Mouse (Mus musculus) myocyte (in vitro differentiated cells): ENCODE data around the gene Wdpcp. TPM values are rescaled to one million over a fixed set of nuclear protein-coding genes. Genes with fewer than 3 reads are reported as not detected.

ENCODE experiments used
- H3K27me3 ChIP-seq: one replicate; pipeline ENCODE4 v1.6.1; 2011; ENCODE audit not compliant: control insufficient read depth, insufficient read depth, insufficient read length
- H3K36me3 ChIP-seq: one replicate; pipeline ENCODE4 v1.6.1; 2011; ENCODE audit not compliant: control insufficient read depth, insufficient read depth
- H3K4me2 ChIP-seq: one replicate; pipeline ENCODE4 v1.6.1; 2011; ENCODE audit warnings: low read depth, control low read depth
- H3K4me3 ChIP-seq: one replicate; pipeline ENCODE4 v1.5.1; 2011; ENCODE audit warnings: mild to moderate bottlenecking, control low read depth, moderate library complexity
- H3K79me2 ChIP-seq: one replicate; pipeline ENCODE4 v1.6.1; 2011; ENCODE audit not compliant: control insufficient read depth, insufficient read depth
- H3ac ChIP-seq: one replicate; pipeline ENCODE4 v1.6.1; 2011; ENCODE audit not compliant: control insufficient read depth, insufficient read length
- CEBPB ChIP-seq: IDR thresholded peaks from 2 replicates; pipeline ENCODE4 v1.6.1; 2011; ENCODE audit warnings: mild to moderate bottlenecking, moderate library complexity; ENCODE audit not compliant: poor library complexity, insufficient read depth, severe bottlenecking
- E2F4 ChIP-seq: IDR thresholded peaks from one replicate; pipeline ENCODE4 v1.6.1; 2011; ENCODE audit warnings: mild to moderate bottlenecking, control low read depth, moderate library complexity; ENCODE audit not compliant: insufficient read depth
- MAX ChIP-seq: IDR thresholded peaks from one replicate; pipeline ENCODE4 v1.6.1; 2011; ENCODE audit warnings: low read depth, mild to moderate bottlenecking, control low read depth
- MYOD1 ChIP-seq, 3 experiments: IDR thresholded peaks; one replicate each; pipeline ENCODE4 v1.6.1; 2011; ENCODE audit warnings: control low read depth in 2 of 3, low read depth in 2 of 3, mild to moderate bottlenecking in 2 of 3, moderate library complexity in 1 of 3; ENCODE audit not compliant: insufficient read length in 2 of 3, control insufficient read depth in 1 of 3
- MYOG ChIP-seq, 3 experiments: IDR thresholded peaks; one replicate each; pipeline ENCODE4 v1.6.1; 2011; ENCODE audit warnings: control low read depth in 2 of 3, low read depth in 2 of 3, mild to moderate bottlenecking in 2 of 3; ENCODE audit not compliant: insufficient read length in 2 of 3, control insufficient read depth in 1 of 3, insufficient read depth in 1 of 3
- POLR2A ChIP-seq: IDR thresholded peaks from one replicate; pipeline ENCODE4 v1.6.1; 2011; ENCODE audit warnings: low read depth, mild to moderate bottlenecking, control low read depth, moderate library complexity; ENCODE audit not compliant: insufficient read length
- POLR2AphosphoS2 ChIP-seq: IDR thresholded peaks from one replicate; pipeline ENCODE4 v1.6.1; 2011; ENCODE audit warnings: low read depth, control low read depth; ENCODE audit not compliant: insufficient read length
- REST ChIP-seq: IDR thresholded peaks from one replicate; pipeline ENCODE4 v1.6.1; 2011; ENCODE audit warnings: mild to moderate bottlenecking, control low read depth, moderate library complexity; ENCODE audit not compliant: insufficient read depth, insufficient read length
- SRF ChIP-seq: IDR thresholded peaks from one replicate; pipeline ENCODE4 v1.6.1; 2011; ENCODE audit warnings: low read depth; ENCODE audit not compliant: control insufficient read depth, insufficient read length
- TCF12 ChIP-seq: IDR thresholded peaks from one replicate; pipeline ENCODE4 v1.6.1; 2011; ENCODE audit warnings: mild to moderate bottlenecking, control low read depth; ENCODE audit not compliant: poor library complexity, insufficient read depth, severe bottlenecking
- TCF3 ChIP-seq: IDR thresholded peaks from one replicate; pipeline ENCODE4 v1.6.1; 2011; ENCODE audit warnings: low read depth, control low read depth; ENCODE audit not compliant: insufficient read length
- USF1 ChIP-seq: IDR thresholded peaks from one replicate; pipeline ENCODE4 v1.6.1; 2011; ENCODE audit warnings: low read depth, mild to moderate bottlenecking, control low read depth, moderate library complexity
- polyA plus RNA-seq: library from polyadenylated mRNA; unstranded; fragments of >200 nt; fragmentation: generic; extraction: Trizol; gene quantifications from one replicate; pipeline ENCODE4 v1.2.1, GENCODE M21; 2012; ENCODE audit warnings: missing spikeins

Gene Wdpcp
- polyA plus RNA-seq, 1 experiment = 5.2 TPM

DNA sequence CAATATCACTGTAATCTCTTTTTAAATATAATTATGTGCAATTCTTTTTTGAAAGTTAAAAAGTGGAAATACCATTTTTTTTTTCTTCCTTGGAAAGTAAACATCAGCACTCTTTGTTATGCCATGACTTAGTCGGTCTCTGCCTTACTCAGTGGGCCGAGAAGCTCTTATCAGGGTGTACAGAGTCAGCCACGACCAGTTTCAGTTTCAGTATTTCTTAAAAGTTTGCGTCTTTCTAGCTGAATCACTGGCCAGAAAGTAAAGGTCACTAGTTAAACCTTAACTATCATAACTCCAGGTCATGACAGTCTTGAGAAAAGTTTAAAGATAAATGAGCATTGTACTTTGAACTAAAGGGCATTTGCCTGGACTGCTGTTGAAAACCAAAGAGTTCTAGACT lies 22.3 kb upstream of the Wdpcp start:
- no peak overlapping the region for H3ac ChIP-seq
- TF ChIP-seq USF1 = no peak
- TF ChIP-seq REST = no peak
- TF ChIP-seq MYOD1 (IDR thresholded peaks at IDR 0.05; ENCODE audit: control insufficient read depth in 1 of 3, insufficient read length in 2 of 3, low read depth in 2 of 3) = no peak
- TF ChIP-seq POLR2A = no peak
- no peak for TF ChIP-seq CEBPB
- TF ChIP-seq SRF = no peak
- TF ChIP-seq TCF12 = no peak
- TF ChIP-seq MAX = no peak
- no peak for TF ChIP-seq TCF3
- TF ChIP-seq POLR2AphosphoS2 = no peak
- H3K4me2 ChIP-seq = peak overlapping the region; percentile 12
- H3K79me2 ChIP-seq = no peaks in the 10 kb centered on the region
- no peak overlapping the region for H3K4me3 ChIP-seq
- no peaks in the 10 kb centered on the region for H3K27me3 ChIP-seq
- H3K36me3 ChIP-seq = no peaks in the 10 kb centered on the region

DNA sequence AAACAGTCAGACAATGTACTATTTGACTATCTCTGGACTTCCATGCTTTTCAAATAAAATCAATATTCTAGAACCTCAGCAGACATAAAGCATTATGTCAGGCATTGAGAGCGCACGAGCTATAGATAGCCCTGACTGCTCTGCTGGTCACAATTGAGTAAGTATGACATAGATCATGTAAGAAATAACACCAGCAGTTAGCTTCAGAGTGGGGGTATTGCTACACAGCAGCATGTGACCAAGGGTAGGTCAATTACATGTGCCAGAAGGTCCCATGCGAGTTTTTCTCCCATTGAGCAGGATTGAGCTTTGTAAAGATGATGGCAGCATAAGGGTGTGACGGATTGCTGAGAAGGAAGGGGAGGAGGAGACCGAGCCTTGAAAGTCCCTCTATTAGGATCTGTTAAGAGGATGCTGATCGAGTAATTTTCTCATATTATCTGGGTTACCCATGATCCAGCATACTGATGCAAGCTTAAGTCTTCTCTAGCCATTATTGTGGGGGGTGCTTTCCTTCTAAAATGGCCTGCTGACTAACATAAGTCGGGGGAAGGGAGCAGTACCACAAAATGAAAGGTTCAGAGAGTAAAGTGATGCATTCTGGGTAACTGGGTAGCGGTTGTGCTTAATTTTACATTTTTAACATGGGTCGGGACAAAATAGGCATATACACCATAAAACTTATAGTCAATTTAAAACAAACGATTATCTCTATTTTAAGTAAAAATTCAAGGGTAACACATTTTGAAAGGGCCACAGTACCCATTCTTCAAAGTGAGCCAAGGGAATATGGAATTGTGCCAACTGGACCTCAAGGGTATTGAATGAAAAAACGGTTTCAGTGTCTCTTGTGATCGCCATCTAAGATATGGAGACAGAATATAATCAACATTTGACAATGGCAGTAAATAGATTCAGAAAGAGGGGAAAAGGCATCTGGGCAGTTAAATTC lies 21.5 kb upstream of the Wdpcp start:
- Histone ChIP-seq H3K4me3 (no peak overlapping the region), H3K4me2 (peak overlapping the region; percentile 12), H3K27me3 (no peaks in the 10 kb centered on the region), H3K36me3 (no peaks in the 10 kb centered on the region), H3K79me2 (no peaks in the 10 kb centered on the region), H3ac (no peak overlapping the region)
- TF ChIP-seq MAX = no peak
- no peak for TF ChIP-seq MYOG (IDR thresholded peaks at IDR 0.05; ENCODE audit: control insufficient read depth in 1 of 3, insufficient read depth in 1 of 3, insufficient read length in 2 of 3, low read depth in 2 of 3)
- no peak for TF ChIP-seq MYOD1 (IDR thresholded peaks at IDR 0.05; ENCODE audit: control insufficient read depth in 1 of 3, insufficient read length in 2 of 3, low read depth in 2 of 3)
- TF ChIP-seq POLR2AphosphoS2 = no peak
- no peak for TF ChIP-seq TCF12
- TF ChIP-seq SRF = no peak
- TF ChIP-seq POLR2A = no peak
- no peak for TF ChIP-seq E2F4

DNA sequence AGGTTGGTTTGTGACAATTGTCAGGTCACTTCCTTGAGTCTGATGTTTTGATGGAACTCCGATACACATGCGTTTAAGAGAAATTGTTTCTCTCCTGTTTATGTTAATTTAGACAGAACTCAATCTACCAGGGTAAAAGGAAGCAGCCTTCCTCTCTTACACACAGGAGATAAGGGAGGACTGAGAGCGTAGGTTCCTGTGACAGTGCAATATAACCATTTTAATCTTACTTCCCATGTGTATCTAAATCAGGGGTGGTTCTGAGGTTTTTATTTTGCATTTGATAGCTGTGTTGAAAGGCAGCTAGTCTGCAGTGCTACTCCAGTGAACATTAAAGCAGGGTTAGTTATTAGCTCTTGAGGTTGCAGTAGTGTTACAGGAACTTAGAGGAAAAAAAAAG lies 20.0 kb upstream of the Wdpcp start:
- TF ChIP-seq MYOG (IDR thresholded peaks at IDR 0.05; ENCODE audit: control insufficient read depth in 1 of 3, insufficient read depth in 1 of 3, insufficient read length in 2 of 3, low read depth in 2 of 3) (no peak), POLR2A (no peak), REST (no peak), TCF3 (no peak), POLR2AphosphoS2 (no peak), E2F4 (no peak), MAX (no peak), MYOD1 (IDR thresholded peaks at IDR 0.05; ENCODE audit: control insufficient read depth in 1 of 3, insufficient read length in 2 of 3, low read depth in 2 of 3) (no peak), USF1 (no peak), TCF12 (no peak), SRF (no peak), CEBPB (no peak)
- peaks cover 7% of the 10 kb centered on the region for H3K36me3 ChIP-seq
- H3K4me2 ChIP-seq = no peak overlapping the region
- H3K4me3 ChIP-seq = no peak overlapping the region
- no peak overlapping the region for H3ac ChIP-seq
- no peaks in the 10 kb centered on the region for H3K79me2 ChIP-seq
- H3K27me3 ChIP-seq = no peaks in the 10 kb centered on the region

DNA sequence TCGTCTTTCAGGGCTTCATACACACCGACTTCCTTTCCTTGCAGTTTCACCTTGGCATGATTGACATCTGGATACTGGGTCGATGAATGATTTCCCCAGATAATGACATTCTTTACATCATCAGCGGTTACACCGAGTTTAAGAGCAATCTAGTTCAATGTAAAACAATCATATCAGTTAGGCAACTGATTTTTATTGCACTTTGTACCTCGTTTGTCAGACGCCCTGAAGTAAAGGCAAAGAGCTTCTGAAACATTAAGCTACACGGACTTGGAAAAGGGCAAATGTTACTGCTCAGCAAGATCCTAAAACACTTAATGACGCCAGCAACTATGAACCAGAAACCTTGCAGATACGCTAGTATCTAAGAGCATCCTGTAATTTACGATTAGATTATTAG lies 12.3 kb upstream of the Wdpcp start:
- H3K36me3 ChIP-seq = peaks cover 38% of the 10 kb centered on the region
- no peaks in the 10 kb centered on the region for H3K27me3 ChIP-seq
- TF ChIP-seq REST (no peak), SRF (no peak), POLR2A (no peak), TCF3 (no peak), POLR2AphosphoS2 (no peak), TCF12 (no peak), MAX (no peak), CEBPB (no peak), MYOG (IDR thresholded peaks at IDR 0.05; ENCODE audit: control insufficient read depth in 1 of 3, insufficient read depth in 1 of 3, insufficient read length in 2 of 3, low read depth in 2 of 3) (no peak), USF1 (no peak), E2F4 (no peak), MYOD1 (IDR thresholded peaks at IDR 0.05; ENCODE audit: control insufficient read depth in 1 of 3, insufficient read length in 2 of 3, low read depth in 2 of 3) (no peak)
- no peak overlapping the region for H3ac ChIP-seq
- H3K79me2 ChIP-seq = no peaks in the 10 kb centered on the region
- no peak overlapping the region for H3K4me2 ChIP-seq
- H3K4me3 ChIP-seq = no peak overlapping the region
